Mouse (Mus musculus) adrenal gland, postnatal 10 days (tissue): ENCODE measurements around the gene Pip4p1. TPM values are rescaled to one million over a fixed set of nuclear protein-coding genes. Genes with fewer than 3 reads are reported as not detected.
"Not testable (repeated sequence)": the region's sequence is repeated elsewhere in the genome, so short reads cannot be mapped to it uniquely, and the experiment has no call there.

Experiments used
- DNase-seq: peaks from one replicate; pipeline ENCODE4 v3.0.0; 2021; ENCODE audit warnings: mixed read lengths
- total RNA-seq, 2 experiments: library from RNA; stranded (reverse); gene quantifications; 2 replicates each; pipeline ENCODE4 v1.2.3; 2021

Pip4p1 gene
- total RNA-seq, 2 experiments from 2014 or later: 41.0 to 46.3 TPM

DNA sequence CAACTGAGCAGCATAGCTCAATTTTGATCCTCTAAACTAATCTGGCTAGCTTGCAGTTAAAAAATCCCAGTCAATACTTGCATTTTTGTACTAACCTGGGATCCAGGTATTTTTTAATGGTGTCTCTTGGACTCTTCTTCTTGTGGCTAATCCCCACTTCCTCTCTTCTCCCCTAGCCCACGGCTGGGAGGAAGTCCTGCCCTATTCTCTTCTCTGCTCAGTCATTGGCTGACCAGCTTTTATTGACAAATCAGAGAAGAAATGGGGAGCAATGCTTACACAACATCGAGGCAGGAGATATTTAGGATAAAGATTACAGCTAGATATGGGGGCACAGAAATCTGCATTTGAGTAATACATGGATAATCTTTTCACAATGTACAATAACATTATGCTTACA, 8.3 kb upstream of the Pip4p1 start:
- no peak for DNase-seq

DNA sequence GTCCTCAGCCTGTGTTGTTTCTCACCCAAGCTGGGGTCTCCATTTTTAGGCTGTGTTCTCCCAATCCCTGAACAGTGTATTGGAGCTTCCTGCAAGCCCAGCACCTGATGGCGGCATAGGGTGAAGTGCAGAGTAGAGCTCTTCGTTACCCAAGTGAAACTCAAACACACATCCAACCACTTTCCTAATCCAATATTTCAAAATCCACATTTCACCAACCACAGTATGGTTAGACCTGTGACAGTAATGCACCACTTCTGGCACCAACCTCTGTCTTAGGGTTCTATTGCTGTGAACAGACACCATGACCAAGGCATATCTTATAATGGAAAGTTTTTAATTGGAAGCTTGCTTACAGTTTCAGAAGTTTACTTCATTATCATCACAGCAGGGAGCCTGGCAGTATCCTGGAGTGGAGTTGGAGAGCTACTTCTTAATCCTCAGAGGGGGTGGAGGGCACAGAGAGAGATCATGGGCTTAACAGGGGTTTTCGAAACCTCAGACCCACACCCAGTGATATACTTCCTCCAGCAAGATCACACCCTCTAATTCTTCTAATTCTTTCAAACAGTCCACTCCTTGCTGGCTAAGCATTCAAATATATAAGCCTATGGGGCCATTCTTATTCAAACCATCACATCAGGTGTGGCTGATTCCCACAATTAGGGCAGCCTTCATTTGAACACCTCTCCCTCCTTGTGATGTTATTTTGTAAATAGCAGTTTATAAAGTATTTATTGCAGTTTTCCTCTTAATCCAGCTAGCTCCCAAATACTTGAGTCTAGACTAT, 7.7 kb upstream of the Pip4p1 start:
- DNase-seq: no peak

DNA sequence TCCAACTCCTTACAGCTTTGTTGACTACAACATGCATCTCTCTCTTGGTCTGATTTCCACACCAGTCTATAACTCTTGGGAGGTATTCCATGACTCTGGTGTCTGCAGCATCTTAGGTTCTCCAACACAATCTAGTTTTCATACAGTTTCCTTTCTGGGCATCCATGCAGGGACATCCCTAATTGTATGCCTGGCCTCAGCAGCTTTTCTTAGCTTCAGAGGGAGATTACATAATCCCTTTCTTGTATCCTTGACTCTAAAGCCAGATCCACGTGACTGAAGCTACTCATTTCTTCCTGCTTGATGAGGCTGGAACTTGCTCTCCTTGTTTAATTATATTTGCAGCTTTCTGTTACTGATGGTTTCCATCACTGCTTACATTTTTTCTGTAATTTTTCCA, 6.0 kb upstream of the Pip4p1 start:
- DNase-seq: no peak

DNA sequence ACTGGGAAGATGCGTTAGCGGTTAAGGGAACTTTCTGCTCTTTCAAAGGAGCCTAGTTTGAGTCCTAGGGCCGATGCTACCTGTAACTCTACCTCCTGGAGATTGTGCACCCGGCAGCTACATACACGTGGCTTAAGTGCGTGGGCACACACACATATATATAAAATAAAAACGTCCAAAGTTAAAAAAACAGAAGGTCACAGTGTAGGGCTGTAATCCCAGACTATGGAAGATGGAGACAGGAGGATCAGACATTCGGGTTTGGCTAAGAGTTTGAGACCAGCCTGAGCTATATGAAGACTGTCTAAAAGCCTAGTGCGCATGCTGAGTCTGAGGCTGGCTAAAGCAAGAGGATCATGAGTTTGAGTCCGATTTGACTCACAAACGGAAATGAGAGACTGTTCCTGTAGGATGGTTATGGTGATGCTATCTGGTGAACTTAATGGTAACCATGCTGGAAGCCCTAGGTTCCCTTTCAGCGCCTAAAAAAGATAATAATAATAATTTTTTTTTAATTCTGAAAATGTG, 901 bp upstream of the Pip4p1 start:
- no peak for DNase-seq

DNA sequence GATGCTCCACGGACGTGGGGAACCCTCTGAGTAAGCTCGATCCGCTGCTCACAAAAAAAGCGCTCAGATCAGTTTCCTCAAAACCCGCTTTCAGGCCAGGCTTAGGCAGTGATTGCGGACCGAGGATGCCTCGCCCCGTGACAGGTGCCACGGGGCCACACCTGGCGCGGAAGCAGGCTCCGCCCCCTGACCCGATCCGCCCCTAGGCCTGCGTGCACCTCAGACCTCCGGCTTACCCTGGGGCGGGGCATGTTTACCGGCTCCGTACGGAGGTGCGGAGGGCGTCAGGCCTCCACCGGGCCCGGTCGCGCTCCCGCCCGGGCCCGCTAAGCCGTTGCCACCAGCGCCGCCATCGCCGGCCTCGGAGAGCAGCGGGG, 291 bp downstream of the Pip4p1 start:
- no peak for DNase-seq

DNA sequence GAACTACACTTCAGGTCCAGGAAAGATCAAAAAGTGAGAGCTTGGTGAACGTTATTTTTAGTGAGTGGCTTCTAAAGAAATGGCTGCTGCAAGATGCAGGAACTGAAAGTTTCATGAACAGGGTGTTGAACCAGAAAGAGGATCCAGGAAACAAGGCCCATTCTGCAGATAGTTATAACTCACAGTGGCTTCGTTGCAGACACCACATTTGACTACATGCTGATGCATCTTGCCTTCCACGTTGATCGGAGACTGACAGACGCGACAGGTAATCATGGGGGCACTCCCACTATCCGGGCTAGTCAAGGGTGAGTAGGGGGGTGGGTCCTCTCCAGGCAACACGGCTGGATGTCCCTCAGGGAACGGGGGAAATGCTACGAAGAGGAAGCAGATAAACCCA, 705 bp downstream of the Pip4p1 start:
- DNase-seq: no peak

DNA sequence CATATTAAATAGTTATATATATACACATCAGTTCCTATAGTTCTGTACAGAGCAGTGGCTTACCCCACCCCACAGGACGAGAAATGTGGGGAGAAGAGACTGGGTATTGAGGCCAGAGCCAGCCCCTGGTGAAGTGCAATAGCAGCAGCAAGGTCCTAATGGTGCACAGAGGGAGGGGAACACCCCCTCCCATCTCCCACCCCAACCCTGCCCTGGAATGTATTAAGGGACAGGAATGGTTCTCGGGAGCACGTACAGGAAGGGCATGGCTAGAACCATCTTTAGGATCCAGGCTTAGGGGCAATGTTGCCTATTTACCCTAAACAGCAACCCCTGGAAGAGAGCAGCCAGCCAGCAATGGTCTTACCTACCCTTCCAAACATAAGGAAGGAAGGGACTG, 3.3 kb downstream of the Pip4p1 start:
- DNase-seq: no peak

DNA sequence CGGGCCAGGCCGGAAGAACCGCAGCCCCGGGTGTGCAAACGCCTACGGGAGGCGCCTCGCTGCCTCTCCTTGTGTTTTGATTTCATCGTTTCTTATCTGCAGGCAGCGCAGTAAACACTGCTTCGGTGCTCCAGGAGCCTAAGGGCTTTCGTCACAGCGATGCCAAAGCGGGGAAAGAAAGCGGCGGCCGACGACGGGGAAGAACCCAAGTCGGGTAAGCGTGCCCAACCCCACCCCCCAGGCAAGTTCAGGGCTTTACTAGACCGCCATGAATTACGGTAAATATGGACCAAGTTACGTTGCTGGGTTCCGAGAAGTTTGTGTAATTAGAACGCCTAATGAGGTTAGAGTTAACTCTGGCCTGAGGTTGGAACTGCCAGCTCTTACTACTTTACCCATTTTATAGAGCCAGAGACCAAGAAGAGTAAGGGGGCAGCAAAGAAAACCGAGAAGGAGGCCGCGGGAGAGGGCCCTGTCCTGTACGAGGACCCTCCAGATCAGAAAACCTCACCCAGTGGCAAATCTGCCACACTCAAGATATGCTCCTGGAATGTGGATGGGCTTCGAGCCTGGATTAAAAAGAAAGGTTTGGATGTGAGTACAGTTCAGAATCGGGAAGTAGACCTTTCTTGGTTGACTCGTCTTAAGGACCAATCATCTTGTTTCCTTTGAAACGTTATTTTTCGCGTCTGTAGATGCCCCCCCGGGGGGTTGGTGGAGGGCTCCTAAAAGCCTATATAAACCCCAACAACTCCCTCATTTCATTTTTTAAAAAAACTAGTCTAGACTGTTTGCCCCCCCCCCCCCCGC, 5.3 kb downstream of the Pip4p1 start:
- peak; percentile 19 for DNase-seq

DNA sequence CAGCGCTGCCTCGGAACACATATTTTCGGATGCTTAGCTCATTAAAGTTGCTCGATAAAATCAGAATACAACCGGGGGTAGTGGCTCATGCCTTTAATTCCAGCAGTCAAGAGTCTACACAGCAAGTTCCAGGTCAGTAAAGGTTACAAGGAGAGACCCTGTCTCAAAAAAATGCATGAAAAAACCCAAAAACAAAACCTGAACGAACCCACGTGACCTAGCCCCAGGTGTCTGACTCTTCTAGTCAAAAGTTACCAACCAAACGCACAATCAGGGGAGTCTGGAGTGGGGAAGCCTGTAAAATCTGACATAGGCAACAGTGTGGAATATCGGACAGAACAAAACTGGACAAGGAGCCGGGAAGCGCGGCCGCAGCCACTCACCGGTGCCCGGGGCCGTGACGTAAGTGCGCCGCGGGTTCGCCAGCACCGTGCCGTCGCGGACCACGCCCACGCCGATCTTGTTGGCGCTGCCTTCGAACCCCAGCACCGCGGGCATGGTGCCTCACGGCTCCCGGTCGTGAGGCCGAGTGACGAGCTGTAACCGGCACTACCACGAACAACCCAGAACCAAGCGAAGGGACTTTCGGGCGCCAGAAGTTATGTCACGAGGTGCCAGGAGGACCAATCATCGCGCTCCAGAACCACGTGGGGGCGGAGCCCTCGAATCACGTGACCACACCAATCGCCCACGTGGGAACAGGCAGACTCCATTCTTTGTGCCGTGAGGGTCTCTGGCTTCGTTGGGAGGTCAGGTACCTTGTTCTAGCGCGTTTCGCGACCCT, 6.2 kb downstream of the Pip4p1 start, which contains the start of the genes Osgep and Apex1:
TSS of gene Osgep (minus strand) at position 613 of the 784 bp plus-strand sequence.
TSS of gene Apex1 (plus strand) at position 688 of the 784 bp plus-strand sequence.
- DNase-seq: peak; percentile 96

DNA sequence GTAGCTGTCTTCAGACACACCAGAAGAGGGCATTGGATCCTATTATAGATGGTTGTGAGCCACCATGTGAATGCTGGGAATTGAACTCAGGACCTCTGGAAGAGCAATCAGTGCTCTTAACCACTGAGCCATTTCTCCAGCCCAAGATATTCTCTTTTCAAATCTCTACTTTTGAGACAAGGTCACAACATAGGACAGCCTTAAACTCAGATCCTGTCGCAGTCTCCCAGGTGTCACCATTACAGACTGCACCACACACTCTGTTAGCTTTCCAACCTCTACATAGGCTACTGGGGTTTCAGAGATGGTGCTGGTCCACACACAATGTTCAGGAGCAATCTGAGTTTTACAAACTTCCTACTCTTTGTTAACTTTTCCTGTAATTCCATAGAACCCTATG, 7.2 kb downstream of the Pip4p1 start:
- DNase-seq: not testable (repeated sequence)

DNA sequence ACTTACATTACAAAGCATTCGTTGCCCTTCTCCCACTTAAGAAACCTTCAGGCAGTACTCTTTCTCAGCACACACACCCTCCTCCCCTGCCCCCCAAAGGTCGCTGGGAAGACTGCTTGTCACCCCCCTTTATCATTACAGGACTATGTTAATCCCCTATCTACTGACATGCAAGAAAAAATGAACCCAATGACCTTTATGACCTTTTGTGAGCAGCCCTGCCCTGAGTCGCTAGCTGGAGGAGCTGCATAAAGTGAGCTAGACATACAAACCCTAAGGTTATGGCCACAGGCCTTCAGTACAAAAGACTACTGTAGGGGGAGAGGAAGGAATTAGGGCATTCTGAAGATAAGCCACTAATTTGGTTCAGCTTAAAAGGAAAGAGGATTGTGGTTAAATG, 19.3 kb downstream of the Pip4p1 start:
- no peak for DNase-seq

DNA sequence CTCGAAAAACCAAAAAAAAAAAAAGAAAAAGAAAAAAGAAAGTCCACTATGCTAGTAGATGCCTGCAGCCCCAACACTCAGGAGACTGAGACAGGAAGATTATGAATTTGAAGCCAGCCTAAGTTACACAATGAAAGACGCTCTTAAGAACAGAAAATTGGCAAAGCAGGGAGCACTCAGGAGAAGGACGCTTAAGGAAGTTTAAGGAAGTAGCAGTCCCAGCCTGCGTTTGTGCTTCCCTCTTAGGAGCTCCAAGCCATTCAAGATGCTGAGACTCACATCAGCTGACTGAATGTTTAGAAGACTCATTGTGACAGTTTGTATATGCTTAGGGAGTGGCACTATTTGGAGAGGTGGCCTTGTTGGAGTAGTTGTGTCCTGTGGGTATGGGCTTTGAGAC, 22.5 kb downstream of the Pip4p1 start:
- no peak for DNase-seq

DNA sequence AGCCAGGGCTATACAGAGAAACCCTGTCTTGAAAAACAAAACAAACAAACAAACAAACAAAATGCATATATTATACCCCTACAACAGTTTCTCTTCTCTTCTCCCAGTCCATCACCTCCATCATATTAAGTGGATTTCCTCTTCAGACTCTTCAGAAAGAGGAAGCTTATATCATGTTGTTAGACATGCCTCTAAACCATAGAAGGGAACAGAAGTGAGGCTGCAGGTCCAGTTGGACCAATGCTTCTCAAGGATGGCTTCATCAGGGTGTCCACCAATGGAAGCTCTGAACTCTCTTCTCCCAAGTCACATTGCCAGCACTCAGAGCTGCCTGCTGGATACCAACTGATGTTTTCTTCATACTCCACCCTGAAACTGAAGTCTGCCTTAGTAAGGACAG, 25.3 kb downstream of the Pip4p1 start:
- not testable (repeated sequence) for DNase-seq

DNA sequence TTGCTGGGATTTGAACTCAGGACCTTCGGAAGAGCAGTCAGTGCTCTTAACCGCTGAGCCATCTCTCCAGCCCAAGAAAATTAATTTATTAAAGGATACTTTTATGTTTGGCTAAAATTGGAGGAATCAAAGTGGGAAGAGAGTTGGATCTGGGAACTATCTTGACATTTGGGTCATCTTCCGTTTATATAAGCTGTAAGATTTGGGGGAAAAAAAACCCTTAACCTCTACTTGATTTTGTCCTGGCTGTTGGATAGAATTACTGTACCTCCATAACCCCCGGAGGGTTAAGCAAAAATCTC, 25.9 kb downstream of the Pip4p1 start:
- DNase-seq: no peak

DNA sequence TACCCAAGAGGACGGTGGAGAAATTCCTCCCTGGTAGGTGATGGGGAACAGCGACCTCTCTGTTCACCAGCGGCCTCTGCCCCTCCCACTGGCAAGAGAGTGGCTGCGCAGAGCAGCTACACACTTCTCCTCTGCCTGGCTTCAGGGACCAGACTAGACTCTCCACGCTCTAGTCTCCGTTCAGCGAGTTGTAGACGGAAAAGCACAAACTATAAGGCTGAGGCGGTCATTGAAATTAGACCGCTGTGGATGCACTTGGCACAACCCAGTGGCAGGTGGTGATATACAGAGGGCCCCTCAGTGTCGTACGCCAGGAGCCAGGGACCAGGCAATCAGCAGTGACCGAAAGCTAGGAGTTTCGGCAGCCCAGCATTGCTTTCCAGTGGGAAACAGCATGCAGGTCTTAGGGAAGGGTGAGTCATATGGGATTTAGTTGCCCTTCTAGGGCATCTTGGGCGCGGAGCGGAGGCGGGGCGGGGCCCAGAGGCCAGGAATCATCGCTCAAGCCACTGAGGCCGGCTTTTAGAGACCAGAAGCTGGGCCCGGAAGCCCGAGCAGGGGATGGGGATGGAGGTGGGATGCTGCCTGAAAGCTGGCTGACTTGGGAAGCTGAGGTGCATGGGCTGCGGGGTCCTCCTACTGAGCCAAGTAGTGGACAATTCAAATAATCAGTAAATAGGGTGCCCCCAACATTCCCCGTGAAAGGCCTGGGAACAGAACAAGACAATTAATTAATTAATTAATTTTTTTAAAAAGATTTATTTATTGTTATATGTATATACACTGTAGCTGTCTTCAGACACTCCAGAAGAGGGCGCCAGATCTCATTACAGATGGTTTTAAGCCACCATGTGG, 26.5 kb downstream of the Pip4p1 start:
- DNase-seq: peak; percentile 57

DNA sequence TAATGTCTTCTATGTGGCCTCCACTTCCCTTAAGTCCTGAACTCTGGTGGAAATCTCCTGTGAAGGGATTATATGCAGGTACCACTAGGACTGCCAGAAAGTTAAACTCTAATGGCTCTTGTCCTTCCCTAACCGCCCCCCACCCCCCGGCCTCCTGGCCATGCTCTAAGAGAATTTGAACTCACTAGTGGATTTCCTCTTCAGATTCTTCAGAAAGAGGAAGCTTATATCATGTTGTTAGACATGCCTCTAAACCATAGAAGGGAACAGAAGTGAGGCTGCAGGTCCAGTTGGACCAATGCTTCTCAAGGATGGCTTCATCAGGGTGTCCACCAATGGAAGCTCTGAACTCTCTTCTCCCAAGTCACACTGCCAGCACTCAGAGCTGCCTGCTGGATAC, 32.7 kb downstream of the Pip4p1 start:
- not testable (repeated sequence) for DNase-seq

DNA sequence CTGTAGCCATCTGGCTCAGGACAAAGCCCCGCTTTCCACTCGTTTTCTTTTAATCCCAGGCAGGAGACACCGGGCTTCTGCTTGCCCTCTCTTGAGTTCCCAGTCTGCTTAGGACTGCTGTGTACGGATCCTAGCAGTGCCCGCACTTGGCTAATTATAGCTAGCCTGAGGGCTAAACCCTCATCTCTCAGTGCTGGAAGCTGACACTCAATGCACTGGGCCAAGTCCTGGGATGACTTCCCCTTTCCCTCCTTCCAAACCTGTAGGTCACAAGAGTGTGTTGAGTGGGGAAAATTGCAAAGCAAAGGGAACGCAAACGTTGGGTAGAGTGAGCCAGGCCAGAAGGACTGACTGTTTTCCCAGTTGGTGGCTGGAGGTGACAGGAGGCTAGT, 33.3 kb downstream of the Pip4p1 start, which contains the start of gene Klhl33:
TSS of gene Klhl33 (minus strand) at position 134 of the 392 bp plus-strand sequence.
- no peak for DNase-seq

DNA sequence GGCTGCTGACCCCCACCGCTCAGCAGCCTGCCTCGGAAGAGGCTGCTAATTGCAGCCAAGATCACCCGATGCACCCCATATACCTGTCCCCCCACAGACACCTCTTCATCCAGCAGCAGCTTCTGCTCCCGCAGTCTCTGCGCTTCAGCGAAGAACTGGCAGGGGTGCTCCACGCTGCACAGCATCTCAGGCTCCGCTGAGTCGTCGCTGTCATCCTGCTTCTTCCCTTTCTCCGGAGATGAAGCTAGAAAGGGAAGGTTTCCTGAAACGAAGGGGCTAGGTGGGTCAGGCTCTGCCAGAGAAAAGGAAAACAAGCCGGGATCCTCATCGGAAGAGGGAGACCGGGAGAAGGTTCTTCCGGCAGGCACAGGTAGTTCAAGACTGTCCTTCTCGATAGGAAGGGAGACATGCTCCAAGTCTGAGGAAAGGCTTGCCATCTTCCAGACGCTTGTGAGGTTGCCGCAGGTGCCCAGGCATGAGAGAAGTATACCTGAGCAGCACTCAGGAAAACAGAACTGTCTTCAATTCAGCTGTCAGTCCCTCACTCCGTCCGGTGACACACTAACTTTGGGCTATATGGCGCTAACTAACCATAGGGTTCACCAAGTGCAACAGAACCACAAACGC, 33.8 kb downstream of the Pip4p1 start:
- peak; percentile 16 for DNase-seq

DNA sequence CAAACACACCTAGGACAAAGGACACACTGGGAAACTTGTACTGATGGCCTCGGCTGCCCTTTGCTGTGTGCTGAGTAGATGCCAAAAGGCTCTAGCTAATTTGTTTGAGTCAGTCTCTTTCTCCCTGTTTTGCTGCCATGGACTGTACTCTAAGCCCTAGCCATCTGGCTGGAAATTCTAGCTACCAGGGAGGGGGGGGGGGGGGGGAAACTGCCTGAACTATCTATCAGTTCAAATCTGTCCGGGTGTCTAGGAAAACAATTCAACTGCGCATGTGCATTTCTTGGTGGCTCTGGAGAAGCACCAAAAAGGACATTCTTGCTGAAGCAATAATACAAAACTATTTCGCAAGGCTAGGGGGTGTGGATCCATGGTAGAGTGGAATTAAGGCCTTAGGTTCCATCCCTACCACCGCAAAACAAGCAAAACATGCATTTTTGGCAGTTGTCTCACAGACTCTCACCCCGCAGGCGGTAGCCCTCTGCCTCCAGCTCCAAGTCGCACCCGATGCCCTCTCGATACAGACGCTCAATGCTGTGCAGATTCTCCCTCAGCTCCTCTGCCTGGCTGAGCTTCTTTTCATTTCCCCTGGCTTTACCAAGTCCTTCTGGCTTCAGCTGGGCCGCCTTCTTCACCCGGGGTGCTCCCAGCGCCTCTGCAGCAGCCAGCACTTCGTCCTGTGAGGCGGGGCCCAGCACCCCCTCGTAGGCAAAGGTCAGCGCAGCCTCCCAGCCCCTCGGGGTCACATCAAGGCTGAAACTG, 34.5 kb downstream of the Pip4p1 start:
- peak; percentile 65 for DNase-seq

DNA sequence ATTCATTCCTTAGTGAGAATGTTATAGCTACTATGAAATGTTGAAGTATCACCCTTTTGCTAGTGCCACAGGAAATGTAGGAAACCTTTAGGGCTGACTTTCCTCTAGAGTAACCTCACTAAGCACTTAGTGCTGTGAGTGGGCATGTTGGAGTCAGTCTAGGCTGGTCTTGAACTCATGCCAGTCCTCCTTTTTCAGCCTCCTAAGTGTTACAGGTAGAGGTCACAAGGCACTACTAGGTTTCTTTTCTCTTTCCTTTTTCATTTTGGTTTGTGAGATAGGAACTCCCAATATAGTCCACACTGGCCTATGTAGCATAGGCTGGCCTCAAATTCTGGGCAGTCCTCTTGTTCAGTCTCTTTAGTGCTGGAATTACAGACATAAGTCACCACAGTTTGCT, 35.2 kb downstream of the Pip4p1 start:
- no peak for DNase-seq
